Mouse (Mus musculus): ENCODE measurements around the gene Cdc42ep1.

Cdc42ep1 gene

GRCm38 (mm10) chr15:78842371-78843163, at the start of gene Cdc42ep1:
Cdc42ep1 (plus strand) TSS chr15:78842624.
- peak; percentile 90 to 92 for DNase-seq (ENCODE audit: inconsistent age in 2 of 2, low spot score in 1 of 2)

- DNase-seq (ENCODE audit: inconsistent age in 2 of 2, low spot score in 1 of 2), result no peak
Measured at GRCm38 (mm10) chr15:78796196-78797059, 46.0 kb upstream of the Cdc42ep1 start.

DNA sequence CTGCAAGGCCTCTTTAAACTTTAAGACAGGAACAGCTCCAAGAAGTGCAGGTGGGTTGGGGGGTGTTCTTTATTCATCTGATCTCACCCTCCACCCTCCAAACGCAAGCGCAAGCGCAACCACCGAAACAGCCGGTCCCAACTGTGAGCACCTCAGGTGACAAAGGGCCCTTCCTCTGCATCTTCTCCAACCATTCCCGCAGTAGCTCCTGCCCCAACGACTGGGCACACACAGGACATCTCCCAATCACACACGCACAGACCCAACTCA, 45.4 kb upstream of the Cdc42ep1 start:
- DNase-seq (ENCODE audit: inconsistent age in 2 of 2, low spot score in 1 of 2), result no peak

DNA sequence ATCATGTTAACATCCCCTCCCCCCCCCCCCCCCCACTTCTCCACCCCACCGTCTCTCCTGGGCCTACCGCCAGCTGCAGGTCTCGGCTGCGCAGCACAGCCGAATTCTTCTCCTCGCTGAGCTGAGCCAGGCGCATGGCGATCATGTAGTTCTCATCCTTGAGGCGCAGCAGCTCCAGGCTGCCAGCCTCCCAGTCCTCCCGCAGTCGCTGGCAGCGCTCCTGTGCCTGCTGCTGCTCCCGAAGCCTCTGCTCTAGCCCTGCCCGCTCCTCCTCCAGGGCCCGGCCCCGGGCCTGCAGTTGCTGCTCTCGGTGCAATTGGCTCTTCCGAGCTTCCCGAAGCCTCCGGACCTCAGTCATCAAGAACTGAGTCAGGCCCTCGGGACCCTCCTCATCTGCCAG, 43.4 kb upstream of the Cdc42ep1 start:
- DNase-seq (ENCODE audit: inconsistent age in 2 of 2, low spot score in 1 of 2), result peak in 1 of 2 experiments; percentile 35

DNA sequence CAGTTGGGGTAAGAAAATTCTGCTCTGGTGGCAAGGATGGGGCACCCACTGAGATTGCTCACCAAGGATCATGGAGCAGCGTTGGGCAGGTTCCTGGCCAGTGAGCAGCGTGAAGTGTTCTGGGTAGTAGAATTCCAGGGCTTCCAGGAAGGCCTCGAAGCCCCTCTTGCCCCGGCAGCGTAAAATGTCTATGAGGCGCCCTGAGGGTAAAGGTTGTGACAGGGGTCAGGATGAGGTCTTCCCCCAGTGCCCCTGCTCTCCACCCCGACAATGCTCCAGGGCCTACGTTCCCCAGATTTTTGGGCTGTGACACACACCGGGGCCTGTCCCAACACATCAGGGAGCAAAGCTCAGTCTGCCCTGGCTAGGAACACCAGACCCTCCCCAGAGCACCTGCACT, 40.9 kb upstream of the Cdc42ep1 start:
- DNase-seq (ENCODE audit: inconsistent age in 2 of 2, low spot score in 1 of 2), result no peak

DNA sequence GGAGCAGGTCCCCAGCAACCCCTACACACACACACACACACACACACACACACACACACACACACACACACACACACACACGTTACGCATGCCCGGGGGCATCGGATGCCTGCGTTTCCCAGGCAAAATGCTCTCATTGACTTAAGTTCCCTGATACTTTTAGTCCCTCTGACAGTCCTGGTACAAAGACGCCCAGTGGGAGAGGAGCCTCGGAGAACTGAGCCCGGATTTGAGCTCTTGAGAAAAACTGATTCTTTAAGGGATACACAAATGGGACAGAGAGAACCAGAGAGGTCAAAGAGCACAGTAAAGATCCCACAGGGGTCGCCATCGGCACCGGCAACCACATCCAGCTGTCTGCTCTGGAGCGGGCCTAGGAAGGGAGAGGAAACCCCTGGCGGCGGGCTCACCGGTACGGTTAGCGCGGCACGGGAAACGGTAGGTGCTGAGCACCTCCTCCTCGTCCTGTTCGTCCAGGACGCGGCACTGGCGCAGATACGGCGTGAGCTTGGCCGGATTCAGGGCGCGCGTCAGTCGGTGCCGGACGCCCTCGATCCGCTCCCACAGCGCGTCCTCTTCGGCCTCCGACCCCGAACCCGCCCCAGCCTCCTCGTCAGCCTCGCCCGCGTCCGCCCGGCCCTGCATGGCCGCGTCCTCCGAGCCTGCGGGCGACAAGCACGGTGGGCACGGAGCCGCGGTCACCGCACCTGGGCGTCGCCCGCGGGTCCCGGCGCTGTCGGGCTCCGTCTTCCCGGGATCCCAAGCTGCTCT, 40.3 kb upstream of the Cdc42ep1 start:
- DNase-seq (ENCODE audit: inconsistent age in 2 of 2, low spot score in 1 of 2), result peak; percentile 38 to 76

- DNase-seq (ENCODE audit: inconsistent age in 2 of 2, low spot score in 1 of 2), result peak; percentile 61 to 74
Measured at GRCm38 (mm10) chr15:78802776-78803391, 39.5 kb upstream of the Cdc42ep1 start, which contains the start of gene Card10. Card10 (minus strand) TSS chr15:78803042.

GRCm38 (mm10) chr15:78803499-78803900, 38.9 kb upstream of the Cdc42ep1 start:
- peak; percentile 78 to 84 for DNase-seq (ENCODE audit: inconsistent age in 2 of 2, low spot score in 1 of 2)

DNA sequence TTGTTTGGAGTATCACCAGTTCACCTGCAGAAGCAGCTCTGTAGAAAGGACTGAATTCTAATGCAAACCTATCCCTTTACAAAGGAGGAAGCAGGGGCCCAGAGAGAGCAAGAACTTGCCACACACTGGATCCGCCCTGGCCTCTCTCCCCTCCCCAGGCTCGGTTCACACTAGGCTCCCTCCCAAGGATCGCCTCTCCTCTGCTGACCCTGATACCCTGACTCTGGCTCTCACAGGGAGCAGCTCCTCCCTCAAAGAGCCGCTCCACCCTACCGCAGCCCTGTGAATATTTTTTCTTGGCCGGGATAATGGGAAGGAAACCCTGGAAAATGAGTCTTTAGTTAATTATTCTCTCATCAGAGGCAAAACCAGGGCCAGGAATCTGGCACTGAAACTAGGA, 38.1 kb upstream of the Cdc42ep1 start:
- no peak for DNase-seq (ENCODE audit: inconsistent age in 2 of 2, low spot score in 1 of 2)

- no peak for DNase-seq (ENCODE audit: inconsistent age in 2 of 2, low spot score in 1 of 2)
Measured at GRCm38 (mm10) chr15:78805351-78805750, 37.1 kb upstream of the Cdc42ep1 start.

DNA sequence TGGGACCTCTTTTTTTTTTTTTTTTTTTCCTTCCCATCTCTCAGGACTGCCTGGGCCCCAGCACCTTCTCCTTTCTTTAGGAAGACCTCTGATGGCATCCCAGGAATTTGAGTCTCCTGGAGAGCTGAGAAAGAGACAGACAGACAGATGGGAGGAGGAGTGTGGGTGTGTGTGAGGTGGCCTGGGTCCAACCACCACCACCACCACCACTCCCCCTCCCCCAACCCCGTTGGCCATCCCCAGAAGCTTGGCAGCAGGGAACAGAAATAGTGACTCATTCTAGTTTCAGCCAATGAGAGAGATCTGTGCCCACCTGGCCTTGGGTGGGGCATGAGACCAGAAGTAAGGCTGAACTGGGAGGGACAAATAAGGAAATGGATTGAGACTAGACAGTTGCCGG, 35.8 kb upstream of the Cdc42ep1 start:
- DNase-seq (ENCODE audit: inconsistent age in 2 of 2, low spot score in 1 of 2), result no peak

GRCm38 (mm10) chr15:78807141-78807540, 35.3 kb upstream of the Cdc42ep1 start:
- peak; percentile 47 to 59 for DNase-seq (ENCODE audit: inconsistent age in 2 of 2, low spot score in 1 of 2)

DNA sequence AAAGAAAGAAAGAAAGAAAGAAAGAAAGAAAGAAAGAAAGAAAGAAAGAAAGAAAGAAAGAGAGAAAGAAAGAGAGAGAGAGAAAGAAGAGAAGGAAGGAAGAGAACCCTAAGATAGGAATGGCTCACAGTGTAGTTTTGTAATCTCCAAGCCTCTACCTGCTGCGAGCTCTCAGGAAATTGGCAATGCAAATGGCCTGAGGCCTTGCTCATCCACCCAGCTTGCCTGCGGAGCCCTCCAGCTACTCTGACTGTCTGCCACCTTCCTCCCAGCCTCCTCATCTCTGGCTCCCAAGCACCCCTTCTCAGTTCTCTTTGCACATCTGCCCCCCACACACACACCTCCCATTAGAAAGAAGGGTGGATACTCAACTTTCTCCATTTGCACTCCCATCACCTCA, 33.4 kb upstream of the Cdc42ep1 start:
- DNase-seq (ENCODE audit: inconsistent age in 2 of 2, low spot score in 1 of 2), result no peak

DNA sequence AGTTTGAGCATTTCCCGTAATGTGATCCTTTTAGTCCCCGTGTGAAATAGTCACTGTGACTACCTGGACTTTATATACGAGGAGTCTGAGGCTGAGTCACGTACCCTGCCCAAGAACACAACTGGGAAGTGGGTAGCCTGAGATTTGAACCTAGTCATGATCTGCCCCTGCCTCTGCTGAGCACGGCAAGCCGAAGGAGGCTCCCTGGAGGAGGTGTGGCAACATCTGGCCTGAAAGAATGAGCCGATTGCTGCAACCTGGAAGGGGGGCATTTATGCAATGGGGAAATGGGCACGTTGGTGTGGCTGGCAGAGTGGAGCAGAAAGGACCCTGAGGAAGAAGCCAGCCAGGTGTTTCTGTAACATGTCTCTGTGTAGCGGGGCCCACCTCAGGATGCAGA, 32.7 kb upstream of the Cdc42ep1 start:
- DNase-seq (ENCODE audit: inconsistent age in 2 of 2, low spot score in 1 of 2), result no peak

DNA sequence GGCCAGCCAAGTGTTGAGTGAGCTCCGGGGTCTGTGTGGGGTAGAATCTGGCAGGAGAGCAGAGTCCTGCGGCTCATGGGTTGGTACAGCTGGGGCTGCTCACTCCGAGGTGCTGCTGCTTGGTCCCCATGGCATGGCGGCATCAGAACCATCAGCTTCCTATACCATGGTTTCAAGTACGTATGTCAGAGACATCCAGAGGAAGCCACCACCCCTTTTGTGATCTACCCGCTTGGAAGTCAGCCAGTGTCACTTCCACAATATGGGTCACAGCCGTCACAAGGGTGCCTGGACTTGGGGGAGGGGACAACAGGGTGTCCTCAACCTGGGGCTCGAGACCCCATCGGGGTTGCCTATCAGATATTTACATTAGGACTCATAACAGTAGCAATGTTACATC, 32.3 kb upstream of the Cdc42ep1 start:
- DNase-seq (ENCODE audit: inconsistent age in 2 of 2, low spot score in 1 of 2), result peak in 1 of 2 experiments; percentile 16

DNA sequence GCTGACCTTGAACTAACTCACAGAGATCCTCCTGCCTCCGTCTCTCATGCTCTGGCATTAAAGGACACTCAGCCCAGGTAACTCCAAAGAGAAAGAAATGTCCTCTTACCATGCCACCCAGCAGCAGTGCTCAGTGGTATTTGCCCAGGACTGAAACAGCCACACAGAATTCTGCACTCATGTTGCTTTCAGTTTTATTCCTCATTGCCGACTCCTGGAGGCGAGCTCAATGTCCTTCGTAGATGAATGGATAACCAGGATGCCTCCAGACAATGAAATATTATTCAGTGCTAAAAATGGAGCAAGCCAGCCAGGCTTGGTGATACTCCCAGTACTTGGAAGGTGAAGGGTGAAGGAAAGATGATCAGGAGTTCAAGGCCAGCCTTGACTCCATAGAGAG, 28.8 kb upstream of the Cdc42ep1 start:
- DNase-seq (ENCODE audit: inconsistent age in 2 of 2, low spot score in 1 of 2), result no peak

GRCm38 (mm10) chr15:78815314-78816073, 26.9 kb upstream of the Cdc42ep1 start:
- peak in 1 of 2 experiments; percentile 57 for DNase-seq (ENCODE audit: inconsistent age in 2 of 2, low spot score in 1 of 2)

- no peak for DNase-seq (ENCODE audit: inconsistent age in 2 of 2, low spot score in 1 of 2)
Measured at GRCm38 (mm10) chr15:78816074-78816391, 26.4 kb upstream of the Cdc42ep1 start.

DNA sequence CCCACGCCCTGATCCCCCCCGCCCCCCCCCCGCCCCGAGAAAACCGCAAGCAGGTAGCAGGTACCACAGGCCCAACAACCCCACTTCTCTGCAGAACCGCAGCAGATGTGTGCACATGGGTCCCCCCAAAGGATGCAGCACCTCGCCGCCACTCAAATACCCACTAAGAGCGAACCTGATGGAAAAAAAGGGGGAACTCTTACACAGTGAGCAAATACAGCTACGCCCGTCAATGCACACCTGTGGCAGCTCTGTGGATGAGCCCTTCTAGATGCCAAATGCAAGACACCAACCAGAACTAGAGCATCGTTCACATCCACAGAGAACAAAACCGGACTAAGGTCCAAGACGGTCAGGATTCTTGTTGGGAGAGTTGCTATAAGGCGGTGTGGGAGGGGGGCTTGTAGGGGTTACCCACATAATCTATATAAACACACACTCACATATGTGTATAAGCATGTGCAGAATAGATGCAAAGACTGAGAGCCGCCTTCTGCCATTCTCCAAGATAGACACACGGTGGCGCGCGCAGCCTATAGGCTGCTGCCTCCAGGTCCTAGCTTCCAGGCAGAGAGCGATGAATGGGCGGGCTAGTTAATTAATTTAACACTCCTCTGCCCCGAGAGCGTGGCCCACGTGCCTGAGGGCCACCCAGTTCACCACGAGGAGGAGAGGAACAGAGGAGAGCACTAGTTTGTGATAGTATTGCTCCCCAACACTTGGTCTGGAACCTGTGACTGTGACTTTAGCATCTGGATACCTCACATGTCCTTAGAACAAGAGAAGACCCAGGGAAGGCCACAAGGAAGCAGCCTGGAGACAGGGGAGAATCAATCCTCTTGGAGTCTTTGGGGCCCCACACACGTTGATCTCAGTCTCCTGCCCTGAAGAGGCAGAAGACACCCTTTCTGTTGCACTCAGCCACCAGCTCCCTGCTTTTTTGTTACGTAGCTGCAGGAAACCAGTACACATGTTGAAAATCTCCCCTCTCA, 15.9 kb upstream of the Cdc42ep1 start:
- DNase-seq (ENCODE audit: inconsistent age in 2 of 2, low spot score in 1 of 2), result peak; percentile 73 to 91
